Mouse (Mus musculus): Measurements from ENCODE around the gene Itprid2.

- TF ChIP-seq CTCF (conservative IDR thresholded peaks at IDR 0.05; ENCODE audit: low read length) (no peak), NANOG (IDR thresholded peaks at IDR 0.05; ENCODE audit: borderline replicate concordance, low read length) (no peak)
Observed at GRCm38 (mm10) chr2:79608301-79609074, 26.7 kb upstream of the Itprid2 start.
